Mouse (Mus musculus) stomach, embryonic 14.5 days (tissue): ENCODE measurements at regions not wholly inside any gene's neighbourhood (a gene's known extent, or its start where the extent isn't known, plus 50 kb on each side); places are given as distances from the start of the nearest gene placed in this dataset.
A peak's percentile ranks its signal among the peaks of the same experiment; 100 is the strongest.

Experiments
- ATAC-seq: fragments of 200-750 bp; cut with Nextera tagmentation; 2 replicates; pipeline ENCODE4 v1.8.0; 2017; ENCODE audit warnings: low read depth, moderate TSS enrichment; ENCODE audit not compliant: insufficient number of reproducible peaks, insufficient read depth, low FRiP score
- H3K27ac ChIP-seq: fragments of 300-500 bp; sonication (generic); 2 replicates; pipeline ENCODE4 v1.5.1; 2014; ENCODE audit warnings: mild to moderate bottlenecking, low read length, moderate library complexity, mixed read lengths
- H3K27me3 ChIP-seq: fragments of 300-500 bp; sonication (generic); 2 replicates; pipeline ENCODE4 v1.6.1; 2014; ENCODE audit warnings: low read length, control low read depth, mixed read lengths; ENCODE audit not compliant: control insufficient read depth, insufficient read depth
- H3K36me3 ChIP-seq: fragments of 300-500 bp; sonication (generic); 2 replicates; pipeline ENCODE4 v1.6.1; 2014; ENCODE audit warnings: mild to moderate bottlenecking, control low read depth, low read length, moderate library complexity, mixed read lengths; ENCODE audit not compliant: control insufficient read depth, insufficient read depth
- H3K4me1 ChIP-seq: fragments of 300-500 bp; sonication (generic); 2 replicates; pipeline ENCODE4 v1.6.1; 2014; ENCODE audit warnings: low read length, control low read depth, mixed read lengths; ENCODE audit not compliant: control insufficient read depth, insufficient read depth
- H3K4me2 ChIP-seq: fragments of 300-500 bp; sonication (generic); replicated peaks from 2 replicates; pipeline ENCODE4 v1.6.1; 2014; ENCODE audit warnings: low read depth, low read length, control low read depth
- H3K4me3 ChIP-seq: fragments of 300-500 bp; sonication (generic); 2 replicates; pipeline ENCODE4 v1.5.1; 2014; ENCODE audit warnings: low read depth, low read length, control low read depth
- H3K9ac ChIP-seq: fragments of 300-500 bp; sonication (generic); replicated peaks from 2 replicates; pipeline ENCODE4 v1.6.1; 2014; ENCODE audit warnings: low read depth, mild to moderate bottlenecking, control low read depth, low read length, moderate library complexity, mixed read lengths
- H3K9me3 ChIP-seq: fragments of 300-500 bp; sonication (generic); 2 replicates; pipeline ENCODE4 v1.6.1; 2016; ENCODE audit warnings: low read depth, low read length, control low read depth; ENCODE audit not compliant: control insufficient read depth
- WGBS: fragments of 180-500 bp; shearing (Covaris S2); extraction: QIAGEN DNeasy Blood & Tissue Kit; methylation state at CpG from one replicate; pipeline ENCODE4 v1.1.7; 2014; 5-methylcytosine and 5-hydroxymethylcytosine counted together

GRCm38 (mm10) chr8:57705957-57706356, 53.1 kb upstream of the Galnt7 start:
- H3K36me3 ChIP-seq: no peaks in the 10 kb centered on the region
- H3K4me3 ChIP-seq: no peak overlapping the region
- WGBS: 88% methylated on average over 4 of the region's 4 CpGs
- H3K9ac ChIP-seq: no peak overlapping the region
- H3K9me3 ChIP-seq: no peaks in the 10 kb centered on the region
- H3K27ac ChIP-seq: no peak overlapping the region
- no peaks in the 10 kb centered on the region for H3K4me1 ChIP-seq
- no peaks in the 10 kb centered on the region for H3K27me3 ChIP-seq
- ATAC-seq: no peak
- no peak overlapping the region for H3K4me2 ChIP-seq

GRCm38 (mm10) chr8:57704161-57704560, 51.3 kb upstream of the Galnt7 start:
- 60% methylated on average over 3 of the region's 3 CpGs for WGBS
- ATAC-seq: 0 out of 2 replicates have a peak, but pooled peaks have one; percentile 33

DNA sequence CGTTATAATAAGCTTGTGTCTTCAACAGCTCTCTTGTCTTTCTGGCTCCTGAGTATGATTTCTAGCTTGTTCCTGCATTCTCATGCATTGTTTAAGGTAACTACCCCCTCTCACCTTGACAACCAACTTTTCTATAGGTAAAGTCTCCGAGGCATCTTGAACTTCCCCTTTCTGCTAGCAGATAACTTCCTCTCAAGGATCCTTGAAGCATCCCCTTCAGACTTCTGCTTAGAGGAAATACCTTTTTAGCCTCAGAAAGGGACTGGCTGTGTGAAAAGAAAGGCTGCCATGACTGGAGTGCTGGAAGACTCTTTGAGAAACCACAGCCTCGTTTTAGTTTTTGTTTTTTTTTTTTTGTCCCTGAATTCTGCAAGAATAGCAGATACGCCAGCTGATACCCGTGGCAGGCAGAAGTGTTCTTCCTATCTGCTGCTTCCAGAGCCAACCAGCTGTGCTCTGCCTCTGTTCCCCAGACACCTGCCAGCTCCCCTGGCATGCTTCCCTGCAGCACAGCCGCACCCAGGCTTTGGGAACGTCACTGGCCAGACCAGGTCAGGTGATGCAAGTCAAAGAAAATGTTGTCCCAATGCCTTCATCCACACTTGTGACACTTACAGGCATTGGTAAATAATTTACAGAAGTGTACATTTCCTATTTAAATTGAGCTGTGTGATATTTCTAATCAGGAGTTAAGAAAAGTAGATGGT, 49.7 kb upstream of the Galnt7 start:
- H3K27ac ChIP-seq: no peak overlapping the region
- 67% methylated on average over 7 of the region's 7 CpGs for WGBS

More at GRCm38 (mm10) chr8:57704161-57704560, 51.3 kb upstream of the Galnt7 start:
- no peaks in the 10 kb centered on the region for H3K36me3 ChIP-seq
- H3K4me1 ChIP-seq: no peaks in the 10 kb centered on the region
- peak overlapping the region; percentile 50; the same call in 1 of the 2 replicates for H3K27ac ChIP-seq
- no peaks in the 10 kb centered on the region for H3K27me3 ChIP-seq
- H3K4me2 ChIP-seq: no peak overlapping the region
- H3K9me3 ChIP-seq: no peaks in the 10 kb centered on the region
- no peak overlapping the region for H3K9ac ChIP-seq
- H3K4me3 ChIP-seq: no peak overlapping the region

More for the DNA sequence above, 49.7 kb upstream of the Galnt7 start:
- Histone ChIP-seq H3K9me3 (no peaks in the 10 kb centered on the region), H3K9ac (no peak overlapping the region), H3K4me3 (no peak overlapping the region), H3K4me2 (no peak overlapping the region), H3K27me3 (no peaks in the 10 kb centered on the region), H3K4me1 (no peaks in the 10 kb centered on the region), H3K36me3 (no peaks in the 10 kb centered on the region)
- ATAC-seq: peak; percentile 75
